Mouse (Mus musculus) liver, postnatal 0 days (tissue): Measurements from ENCODE around the gene Fam222a. TPM values are rescaled to one million over a fixed set of nuclear protein-coding genes. Genes with fewer than 3 reads are reported as not detected.

Experiments
- ATAC-seq: fragments of 200-750 bp; cut with Nextera tagmentation; 2 replicates; pipeline ENCODE4 v1.8.0; 2017; ENCODE audit warnings: mild to moderate bottlenecking, moderate library complexity
- DNase-seq: peaks from one replicate; pipeline ENCODE4 v3.0.0-alpha.2; 2016
- H3K27ac ChIP-seq: fragments of 300-500 bp; sonication (generic); 2 replicates; pipeline ENCODE4 v1.5.1; 2014; ENCODE audit warnings: antibody characterized with exemption, moderate library complexity, mild to moderate bottlenecking, low read depth
- H3K27me3 ChIP-seq: fragments of 300-500 bp; sonication (generic); 2 replicates; pipeline ENCODE4 v1.6.1; 2014; ENCODE audit warnings: low read length, control low read depth, mixed read lengths; ENCODE audit not compliant: insufficient read depth
- H3K36me3 ChIP-seq: fragments of 300-500 bp; sonication (generic); replicated peaks from 2 replicates; pipeline ENCODE4 v1.6.1; 2014; ENCODE audit warnings: mild to moderate bottlenecking, control low read depth, low read length, moderate library complexity, mixed read lengths; ENCODE audit not compliant: insufficient read depth
- H3K4me1 ChIP-seq: fragments of 300-500 bp; sonication (generic); 2 replicates; pipeline ENCODE4 v1.6.1; 2014; ENCODE audit warnings: antibody characterized with exemption, mild to moderate bottlenecking, control low read depth; ENCODE audit not compliant: insufficient read depth
- H3K4me2 ChIP-seq: fragments of 300-500 bp; sonication (generic); 2 replicates; pipeline ENCODE4 v1.6.1; 2014; ENCODE audit warnings: low read depth, mild to moderate bottlenecking, low read length, moderate library complexity, mixed read lengths
- H3K4me3 ChIP-seq: fragments of 300-500 bp; sonication (generic); 2 replicates; pipeline ENCODE4 v1.5.1; 2014; ENCODE audit warnings: low read depth, low read length
- H3K9ac ChIP-seq: fragments of 300-500 bp; sonication (generic); replicated peaks from 2 replicates; pipeline ENCODE4 v1.6.1; 2014; ENCODE audit warnings: mild to moderate bottlenecking, moderate library complexity
- H3K9me3 ChIP-seq: fragments of 300-500 bp; sonication (generic); 2 replicates; pipeline ENCODE4 v1.6.1; 2016; ENCODE audit warnings: mild to moderate bottlenecking, control low read depth, low read length, mixed read lengths
- CTCF ChIP-seq: sonication (generic); IDR thresholded peaks from 2 replicates; pipeline ENCODE4 v1.5.1; 2016; ENCODE audit warnings: antibody characterized with exemption, low read depth
- EP300 ChIP-seq: IDR thresholded peaks from 2 replicates; pipeline ENCODE4 v1.6.1; 2016; ENCODE audit warnings: antibody characterized with exemption, low read depth, mild to moderate bottlenecking
- WGBS: fragments of 180-500 bp; shearing (Covaris S2); extraction: QIAGEN DNeasy Blood & Tissue Kit; methylation state at CpG from one replicate; pipeline ENCODE4 v1.1.7; 2014; ENCODE audit not compliant: insufficient replicate concordance; 5-methylcytosine and 5-hydroxymethylcytosine counted together
- polyA plus RNA-seq: library from polyadenylated mRNA; unstranded; fragments of >200 nt; fragmentation: Nextera tagmentation; extraction: Ambion mirVana; gene quantifications from 2 replicates; pipeline ENCODE4 v1.2.1, GENCODE M21; 2015

The Fam222a gene
- polyA plus RNA-seq, 1 experiment from 2014 or later = 0.80 TPM

DNA sequence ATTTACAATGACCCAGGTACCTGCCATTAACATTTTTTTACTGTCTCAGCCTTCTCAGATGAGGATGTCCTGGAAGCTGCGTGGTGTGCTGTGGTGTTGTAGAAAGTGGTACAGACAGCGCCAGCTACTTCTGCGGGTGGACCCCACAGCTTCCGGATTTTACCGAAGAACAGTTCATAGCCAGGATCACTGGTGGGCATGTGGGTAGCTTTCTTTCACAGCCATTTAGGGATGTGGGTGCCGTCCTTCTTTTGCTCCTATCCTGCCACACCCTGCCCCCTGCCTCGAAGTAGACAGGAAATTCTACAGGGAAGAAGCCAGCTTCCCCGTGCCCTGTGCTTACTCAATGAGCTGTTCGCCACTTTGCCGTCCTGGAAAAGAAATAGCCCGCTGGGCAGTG is 11.7 kb upstream of the Fam222a start:
- Histone ChIP-seq H3K4me3 (no peak overlapping the region), H3K9ac (no peak overlapping the region), H3K4me2 (no peak overlapping the region), H3K36me3 (no peaks in the 10 kb centered on the region), H3K4me1 (peaks cover 21% of the 10 kb centered on the region), H3K27me3 (no peaks in the 10 kb centered on the region), H3K9me3 (0 out of 2 replicates have a peak, but pooled peaks cover 2% of the 10 kb centered on the region), H3K27ac (no peak overlapping the region)
- no peak for ATAC-seq
- TF ChIP-seq EP300 (no peak), CTCF (no peak)
- 48% methylated on average over 11 of the region's 11 CpGs for WGBS
- no peak for DNase-seq

DNA sequence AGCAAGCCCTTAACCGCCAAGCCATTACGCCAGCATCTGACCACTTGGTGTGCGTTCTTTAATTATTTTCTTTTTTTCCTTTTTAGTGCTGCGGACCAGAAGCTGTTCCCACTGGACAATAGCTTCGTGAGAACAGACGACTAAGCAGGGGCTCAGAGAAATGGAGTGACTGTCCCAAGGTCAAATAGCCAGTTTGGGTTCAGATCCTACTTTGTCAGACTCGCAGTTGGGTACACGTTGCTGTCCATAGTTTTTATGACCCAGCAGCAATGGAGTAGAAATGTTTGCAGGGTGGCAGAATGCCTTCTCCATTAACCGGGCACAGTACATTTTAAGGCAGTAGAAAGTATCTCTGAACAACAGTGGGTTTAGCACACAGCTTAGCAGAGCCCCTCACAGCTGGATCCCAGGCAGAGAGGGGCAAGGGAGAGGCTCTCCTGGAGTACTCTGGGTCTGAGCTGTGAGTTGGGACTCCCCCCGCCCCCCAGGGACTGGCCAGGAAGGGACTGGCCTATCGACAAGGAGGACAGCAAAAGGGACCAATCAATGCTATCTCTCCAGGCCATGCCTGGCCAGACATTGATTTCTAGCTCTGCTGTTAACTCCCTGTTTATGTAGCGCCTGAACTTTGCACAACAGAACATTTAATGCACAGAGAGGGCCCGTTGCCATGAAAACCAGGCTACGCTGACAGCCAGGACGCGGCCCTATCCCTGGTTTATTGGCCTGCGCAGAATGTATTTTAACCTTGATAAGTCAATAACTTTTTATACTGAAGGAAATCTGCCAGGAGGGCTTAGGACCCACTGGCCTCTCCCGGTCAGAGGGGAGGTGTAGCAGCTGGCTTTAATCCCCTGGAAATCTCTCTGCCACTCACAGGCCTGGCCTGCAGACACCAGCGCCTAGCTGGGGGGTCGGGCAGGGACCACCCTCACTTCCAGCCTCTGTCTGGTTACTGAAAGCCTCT is 9.8 kb upstream of the Fam222a start:
- H3K9ac ChIP-seq = 0 out of 2 replicates have a peak overlapping the region, but pooled peaks have one; percentile 34
- H3K27me3 ChIP-seq = no peaks in the 10 kb centered on the region
- DNase-seq = peak; percentile 77
- peaks cover 13% of the 10 kb centered on the region for H3K4me1 ChIP-seq
- H3K9me3 ChIP-seq = 0 out of 2 replicates have a peak, but pooled peaks cover 2% of the 10 kb centered on the region
- H3K4me3 ChIP-seq = no peak overlapping the region
- WGBS = 53% methylated on average over 20 of the region's 20 CpGs
- peak; percentile 95 for ATAC-seq
- H3K27ac ChIP-seq = peak overlapping the region; percentile 99
- peak overlapping the region; percentile 35 for H3K4me2 ChIP-seq
- TF ChIP-seq EP300 (peak; percentile 18; the same call in 1 of the 2 replicates), CTCF (no peak)
- H3K36me3 ChIP-seq = no peaks in the 10 kb centered on the region

DNA sequence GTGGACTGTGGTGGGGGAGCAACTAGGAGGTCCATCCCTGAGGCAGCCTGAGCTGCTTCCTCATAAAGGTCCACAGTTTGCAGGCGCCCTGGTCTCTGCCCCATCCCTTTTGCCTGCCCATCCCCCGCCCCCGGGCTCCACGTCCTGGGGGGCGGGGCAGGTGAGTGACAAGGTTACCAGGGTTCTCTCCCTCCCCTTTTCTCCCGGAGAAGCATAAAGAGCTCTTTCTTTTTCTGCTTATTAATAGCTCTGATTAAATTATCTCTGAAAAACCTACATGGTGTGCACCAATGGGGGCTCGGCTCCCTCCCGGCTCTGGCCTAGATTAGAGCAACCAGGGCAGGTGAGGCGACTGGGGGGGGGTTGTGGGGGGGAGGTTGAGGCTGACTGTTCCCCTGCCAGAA is 7.3 kb upstream of the Fam222a start:
- H3K9me3 ChIP-seq = no peaks in the 10 kb centered on the region
- peaks cover 10% of the 10 kb centered on the region for H3K4me1 ChIP-seq
- ATAC-seq = peak; percentile 33; the same call in 1 of the 2 replicates
- TF ChIP-seq CTCF = no peak
- no peak for TF ChIP-seq EP300
- peak overlapping the region; percentile 67 for H3K27ac ChIP-seq
- 7% methylated on average over 9 of the region's 9 CpGs for WGBS
- peak; percentile 71 for DNase-seq
- H3K4me2 ChIP-seq = peak overlapping the region; percentile 59
- H3K36me3 ChIP-seq = no peaks in the 10 kb centered on the region
- H3K9ac ChIP-seq = no peak overlapping the region
- peak overlapping the region; percentile 24; the same call in 1 of the 2 replicates for H3K4me3 ChIP-seq
- H3K27me3 ChIP-seq = no peaks in the 10 kb centered on the region

DNA sequence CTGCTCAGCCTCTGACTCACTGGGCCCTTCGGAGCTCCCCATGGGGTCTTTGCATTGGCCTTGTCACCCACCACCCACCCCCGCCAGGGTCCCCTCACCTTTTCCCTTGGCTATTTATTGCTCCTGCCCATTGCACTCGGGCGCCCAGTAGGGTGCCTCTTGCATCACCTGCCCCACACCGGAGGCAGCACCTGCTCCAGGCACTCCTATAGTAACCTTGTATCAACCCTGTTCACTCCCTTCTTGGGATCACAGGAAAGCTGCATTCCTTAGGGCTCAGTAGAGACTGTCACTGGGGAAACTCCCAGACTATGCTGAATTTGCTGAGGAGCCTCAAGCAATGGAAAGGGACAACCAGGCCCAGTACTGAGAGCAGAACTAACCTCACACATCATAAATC is 6.9 kb upstream of the Fam222a start:
- Histone ChIP-seq H3K36me3 (no peaks in the 10 kb centered on the region), H3K4me2 (peak overlapping the region; percentile 59), H3K9ac (no peak overlapping the region), H3K27me3 (no peaks in the 10 kb centered on the region), H3K9me3 (no peaks in the 10 kb centered on the region), H3K4me1 (peaks cover 13% of the 10 kb centered on the region), H3K27ac (peak overlapping the region; percentile 67), H3K4me3 (peak overlapping the region; percentile 24; the same call in 1 of the 2 replicates)
- DNase-seq (no peak), ATAC-seq (peak; percentile 16; the same call in 1 of the 2 replicates)
- TF ChIP-seq EP300 (no peak), CTCF (no peak)
- WGBS = 55% methylated on average over 5 of the region's 5 CpGs

DNA sequence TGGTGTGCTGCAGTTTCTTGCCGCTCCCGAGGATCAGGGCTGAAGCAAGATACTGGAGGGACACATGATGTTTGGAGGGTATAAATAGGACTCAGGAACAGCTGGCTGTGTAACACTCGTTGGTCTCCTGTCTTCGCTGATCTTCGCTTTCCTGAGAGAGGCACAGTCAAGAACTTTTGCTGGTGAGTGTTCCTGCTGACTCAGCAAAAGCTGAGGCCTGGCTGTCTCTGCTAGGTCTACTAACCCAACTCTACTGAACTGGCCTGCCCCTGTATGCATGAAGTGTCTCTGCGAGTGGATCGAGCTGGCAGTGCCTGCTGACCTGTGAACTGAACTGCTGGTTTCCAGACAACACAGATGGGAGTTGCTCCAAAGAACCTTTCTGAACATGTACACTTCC is 3.8 kb upstream of the Fam222a start:
- ATAC-seq = no peak
- Histone ChIP-seq H3K9me3 (no peaks in the 10 kb centered on the region), H3K27ac (no peak overlapping the region), H3K4me3 (no peak overlapping the region), H3K4me2 (no peak overlapping the region), H3K9ac (no peak overlapping the region), H3K27me3 (peaks cover 10% of the 10 kb centered on the region), H3K4me1 (peaks cover 11% of the 10 kb centered on the region), H3K36me3 (no peaks in the 10 kb centered on the region)
- TF ChIP-seq EP300 = no peak
- no peak for TF ChIP-seq CTCF
- 83% methylated on average over 7 of the region's 7 CpGs for WGBS
- no peak for DNase-seq

DNA sequence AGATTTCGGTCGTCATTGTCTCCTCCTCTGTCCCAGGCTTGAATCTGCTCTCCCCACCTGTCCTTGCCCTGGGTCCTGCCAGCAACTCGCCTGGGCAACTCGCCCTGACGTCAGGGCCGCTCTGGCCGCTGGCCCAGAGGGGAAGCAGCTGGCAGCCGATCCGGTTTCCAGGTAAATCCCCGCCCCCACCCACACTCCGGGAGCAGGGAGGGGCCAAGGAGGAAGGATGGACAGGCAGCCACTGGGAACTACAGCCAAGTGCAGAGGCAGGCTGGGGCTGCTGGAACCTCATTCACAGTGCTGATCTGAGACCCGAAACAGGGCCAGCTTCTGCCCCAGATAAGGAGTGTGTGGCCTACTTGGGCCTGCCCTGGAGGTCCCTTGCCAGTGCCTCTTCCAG is 2.5 kb upstream of the Fam222a start:
- 10% methylated on average over 12 of the region's 12 CpGs for WGBS
- Histone ChIP-seq H3K9me3 (no peaks in the 10 kb centered on the region), H3K27ac (peak overlapping the region; percentile 72), H3K4me1 (peaks cover 12% of the 10 kb centered on the region), H3K9ac (no peak overlapping the region), H3K36me3 (no peaks in the 10 kb centered on the region), H3K4me3 (no peak overlapping the region), H3K27me3 (peaks cover 17% of the 10 kb centered on the region), H3K4me2 (peak overlapping the region; percentile 22)
- ATAC-seq (peak; percentile 12; the same call in 1 of the 2 replicates), DNase-seq (peak; percentile 81)
- TF ChIP-seq EP300 (peak; percentile 26; the same call in 1 of the 2 replicates), CTCF (no peak)
